In the genomic region with DNA sequence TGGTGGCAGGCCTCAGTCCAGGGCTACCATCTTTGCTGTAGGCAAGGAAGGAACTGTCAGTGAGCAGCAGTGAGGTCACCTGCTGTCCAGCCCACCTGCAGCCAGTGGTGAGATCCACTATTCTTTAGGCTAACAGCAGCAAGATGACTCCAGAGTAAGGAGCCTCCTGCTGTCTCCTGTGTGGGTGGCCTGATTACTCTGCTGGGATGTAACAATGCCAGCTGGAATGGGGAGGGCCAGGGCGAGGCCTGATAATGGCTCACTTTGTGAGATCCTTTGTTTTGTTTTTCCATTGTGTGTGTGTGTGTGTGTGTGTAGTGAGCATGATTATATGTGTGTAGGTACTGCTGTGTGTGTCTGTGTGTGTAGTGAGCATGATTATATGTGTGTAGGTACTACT, we compare ENCODE assay signal across 14 mouse cellular contexts.
DNase-seq lines count a peak whose midpoint lies in the region; ATAC-seq lines count a peak whose summit lies in the region.
"Had no signal": no experiment of that assay in that cellular context is flagged by ENCODE, and none has a peak within 500 bp of the region (broad histone marks: within the 10 kb centered on the region; RNA-seq: fewer than 3 reads in every experiment).

No protein-coding gene starts in this region.

- H3K4me3 ChIP-seq in heart, embryonic 10.5 days, result no peak overlapping the region
- H3K4me3 ChIP-seq in heart, embryonic 12.5 days, result no peak overlapping the region
- H3K4me3 ChIP-seq in midbrain, embryonic 10.5 days, result no peak overlapping the region
- H3K4me3 ChIP-seq in midbrain, embryonic 15.5 days, result no peak overlapping the region
- no peak overlapping the region for H3K4me3 ChIP-seq in embryonic facial prominence, embryonic 10.5 days
- H3K4me3 ChIP-seq: embryonic facial prominence, embryonic 12.5 days; forebrain, embryonic 13.5 days had no signal

- no peak overlapping the region for H3K4me2 ChIP-seq in heart, embryonic 12.5 days
- no peak overlapping the region for H3K4me2 ChIP-seq in midbrain, embryonic 15.5 days
- H3K4me2 ChIP-seq: embryonic facial prominence, embryonic 12.5 days; forebrain, embryonic 13.5 days had no signal

- no peak for DNase-seq in heart, embryonic 10.5 days (ENCODE audit: low spot score)
- DNase-seq in midbrain, embryonic 10.5 days (ENCODE audit: low spot score), result no peak
- DNase-seq in embryonic facial prominence, embryonic 10.5 days (ENCODE audit: low spot score), result no peak
- peak; percentile 63 for DNase-seq in retina, embryonic 14.5 days (ENCODE audit: low spot score)
- DNase-seq in embryo, embryonic 9.5 days (ENCODE audit: extremely low spot score), result no peak
- no peak for DNase-seq in natural killer cell, adult 2 months (ENCODE audit: low spot score in 2 of 2)
- DNase-seq: cerebellum, adult 9-11 months; left cerebral cortex, postnatal 4 days; lung, adult 18-20 months had no signal

- H3K9ac ChIP-seq in heart, embryonic 12.5 days, result no peak overlapping the region
- H3K9ac ChIP-seq in midbrain, embryonic 15.5 days, result no peak overlapping the region
- H3K9ac ChIP-seq: embryonic facial prominence, embryonic 12.5 days; forebrain, embryonic 13.5 days had no signal

- 61% methylated on average over 1 of the region's 1 CpGs for WGBS in heart, embryonic 10.5 days
- 58% methylated on average over 1 of the region's 1 CpGs for WGBS in heart, embryonic 12.5 days
- 26% methylated on average over 1 of the region's 1 CpGs for WGBS in midbrain, embryonic 10.5 days
- WGBS in midbrain, embryonic 15.5 days, result 8% methylated on average over 1 of the region's 1 CpGs
- 42% methylated on average over 1 of the region's 1 CpGs for WGBS in embryonic facial prominence, embryonic 10.5 days

- ATAC-seq in heart, embryonic 12.5 days (ENCODE audit: insufficient number of reproducible peaks, low FRiP score), result no peak
- ATAC-seq in midbrain, embryonic 15.5 days (replicated peaks), result no peak
- ATAC-seq: forebrain, embryonic 13.5 days had no signal

- H3K27me3 ChIP-seq in heart, embryonic 10.5 days (ENCODE audit: insufficient read depth, poor library complexity, severe bottlenecking), result no peaks in the 10 kb centered on the region
- no peaks in the 10 kb centered on the region for H3K27me3 ChIP-seq in heart, embryonic 12.5 days (replicated peaks)
- no peaks in the 10 kb centered on the region for H3K27me3 ChIP-seq in midbrain, embryonic 10.5 days (ENCODE audit: low read depth, poor library complexity, severe bottlenecking)
- H3K27me3 ChIP-seq in midbrain, embryonic 15.5 days (replicated peaks), result no peaks in the 10 kb centered on the region
- H3K27me3 ChIP-seq in embryonic facial prominence, embryonic 10.5 days (replicated peaks; ENCODE audit: low read depth, poor library complexity, severe bottlenecking), result no peaks in the 10 kb centered on the region
- H3K27me3 ChIP-seq: embryonic facial prominence, embryonic 12.5 days; forebrain, embryonic 13.5 days had no signal

- peak overlapping the region; percentile 59; the same call in 1 of the 2 replicates for H3K27ac ChIP-seq in heart, embryonic 10.5 days
- H3K27ac ChIP-seq in heart, embryonic 12.5 days (ENCODE audit: poor library complexity, severe bottlenecking), result no peak overlapping the region
- H3K27ac ChIP-seq in midbrain, embryonic 10.5 days (replicated peaks), result peak overlapping the region; percentile 68
- H3K27ac ChIP-seq in midbrain, embryonic 15.5 days, result no peak overlapping the region
- H3K27ac ChIP-seq in embryonic facial prominence, embryonic 10.5 days (replicated peaks), result peak overlapping the region; percentile 63; the same call in 1 of the 2 replicates
- H3K27ac ChIP-seq: embryonic facial prominence, embryonic 12.5 days; forebrain, embryonic 13.5 days; kidney, postnatal 0 days had no signal

- no peaks in the 10 kb centered on the region for H3K9me3 ChIP-seq in heart, embryonic 10.5 days
- H3K9me3 ChIP-seq in heart, embryonic 12.5 days (replicated peaks), result no peaks in the 10 kb centered on the region
- H3K9me3 ChIP-seq in midbrain, embryonic 10.5 days (replicated peaks), result no peaks in the 10 kb centered on the region
- H3K9me3 ChIP-seq in midbrain, embryonic 15.5 days, result no peaks in the 10 kb centered on the region
- no peaks in the 10 kb centered on the region for H3K9me3 ChIP-seq in embryonic facial prominence, embryonic 10.5 days
- H3K9me3 ChIP-seq: embryonic facial prominence, embryonic 12.5 days; forebrain, embryonic 13.5 days had no signal

- H3K36me3 ChIP-seq in heart, embryonic 10.5 days, result no peaks in the 10 kb centered on the region
- no peaks in the 10 kb centered on the region for H3K36me3 ChIP-seq in heart, embryonic 12.5 days
- no peaks in the 10 kb centered on the region for H3K36me3 ChIP-seq in midbrain, embryonic 10.5 days
- H3K36me3 ChIP-seq in midbrain, embryonic 15.5 days (replicated peaks), result no peaks in the 10 kb centered on the region
- H3K36me3 ChIP-seq in embryonic facial prominence, embryonic 10.5 days (replicated peaks), result no peaks in the 10 kb centered on the region
- H3K36me3 ChIP-seq: embryonic facial prominence, embryonic 12.5 days had no signal

- peaks cover 35% of the 10 kb centered on the region for H3K4me1 ChIP-seq in heart, embryonic 10.5 days
- H3K4me1 ChIP-seq in heart, embryonic 12.5 days (replicated peaks), result peaks cover 20% of the 10 kb centered on the region
- H3K4me1 ChIP-seq in midbrain, embryonic 10.5 days, result peaks cover 16% of the 10 kb centered on the region
- H3K4me1 ChIP-seq in midbrain, embryonic 15.5 days, result no peaks in the 10 kb centered on the region
- peaks cover 25% of the 10 kb centered on the region for H3K4me1 ChIP-seq in embryonic facial prominence, embryonic 10.5 days
- H3K4me1 ChIP-seq: embryonic facial prominence, embryonic 12.5 days had no signal

Comparison
In these comparisons a context has a peak if more than half of its experiments do, and no peak if none do; other contexts are left out.
1. H3K27ac ChIP-seq: peak in heart, embryonic 10.5 days (single experiment), midbrain, embryonic 10.5 days (single experiment) and embryonic facial prominence, embryonic 10.5 days (single experiment); none in heart, embryonic 12.5 days (single experiment) and midbrain, embryonic 15.5 days (single experiment).